Mouse (Mus musculus) intestine, embryonic 14.5 days (tissue): ENCODE data around the gene Kalrn. TPM values are rescaled to one million over a fixed set of nuclear protein-coding genes. Genes with fewer than 3 reads are reported as not detected.
A peak's percentile ranks its signal among the peaks of the same experiment; 100 is the strongest.

Experiments used
- ATAC-seq: fragments of 200-750 bp; cut with Nextera tagmentation; replicated peaks from 2 replicates; pipeline ENCODE4 v1.8.0; 2017; ENCODE audit warnings: low read depth, moderate number of reproducible peaks, moderate TSS enrichment, moderate library complexity; ENCODE audit not compliant: low FRiP score, low TSS enrichment
- DNase-seq: peaks from one replicate; pipeline ENCODE4 v3.0.0-alpha.2; 2018; ENCODE audit warnings: low spot score
- H3K27ac ChIP-seq: fragments of 300-500 bp; sonication (generic); 2 replicates; pipeline ENCODE4 v1.5.1; 2014; ENCODE audit warnings: low read depth, mild to moderate bottlenecking, control low read depth
- H3K27me3 ChIP-seq: fragments of 300-500 bp; sonication (generic); replicated peaks from 2 replicates; pipeline ENCODE4 v1.6.1; 2014; ENCODE audit warnings: low read length, control low read depth; ENCODE audit not compliant: control insufficient read depth, insufficient read depth
- H3K36me3 ChIP-seq: fragments of 300-500 bp; sonication (generic); 2 replicates; pipeline ENCODE4 v1.6.1; 2014; ENCODE audit warnings: low read length, control low read depth; ENCODE audit not compliant: control insufficient read depth, insufficient read depth
- H3K4me1 ChIP-seq: fragments of 300-500 bp; sonication (generic); replicated peaks from 2 replicates; pipeline ENCODE4 v1.6.1; 2014; ENCODE audit warnings: low read length, control low read depth, mixed read lengths; ENCODE audit not compliant: control insufficient read depth, insufficient read depth
- H3K4me2 ChIP-seq: fragments of 300-500 bp; sonication (generic); 2 replicates; pipeline ENCODE4 v1.6.1; 2014; ENCODE audit warnings: low read length
- H3K4me3 ChIP-seq: fragments of 300-500 bp; sonication (generic); 2 replicates; pipeline ENCODE4 v1.5.1; 2014; ENCODE audit warnings: low read depth, low read length, control low read depth, mixed read lengths
- H3K9ac ChIP-seq: fragments of 300-500 bp; sonication (generic); 2 replicates; pipeline ENCODE4 v1.6.1; 2014; ENCODE audit warnings: mild to moderate bottlenecking, low read length
- H3K9me3 ChIP-seq: fragments of 300-500 bp; sonication (generic); 2 replicates; pipeline ENCODE4 v1.6.1; 2016; ENCODE audit warnings: low read length, control low read depth; ENCODE audit not compliant: control insufficient read depth
- WGBS: fragments of 180-500 bp; shearing (Covaris S2); extraction: QIAGEN DNeasy Blood & Tissue Kit; methylation state at CpG from one replicate; pipeline ENCODE4 v1.1.7; 2014; 5-methylcytosine and 5-hydroxymethylcytosine counted together
- polyA plus RNA-seq: library from polyadenylated mRNA; unstranded; fragments of >200 nt; fragmentation: Nextera tagmentation; extraction: Ambion mirVana; gene quantifications from 2 replicates; pipeline ENCODE4 v1.2.1, GENCODE M21; 2014

The Kalrn gene
- polyA plus RNA-seq, 1 experiment from 2014 or later, result 20.1 TPM

- ATAC-seq, result peak; percentile 61
- H3K27ac ChIP-seq, result peak overlapping the region; percentile 61
- WGBS, result 42% methylated on average over 4 of the region's 4 CpGs
Measured at GRCm38 (mm10) chr16:34004128-34004578, 569.2 kb downstream of the Kalrn start.

GRCm38 (mm10) chr16:34003566-34004127 lies 569.7 kb downstream of the Kalrn start:
- peaks cover 4% of the 10 kb centered on the region; the same call in 1 of the 2 replicates for H3K36me3 ChIP-seq
- no peaks in the 10 kb centered on the region for H3K27me3 ChIP-seq
- H3K4me2 ChIP-seq, result no peak overlapping the region
- H3K4me3 ChIP-seq, result no peak overlapping the region
- WGBS, result 71% methylated on average over 10 of the region's 10 CpGs
- ATAC-seq, result no peak
- peaks cover 12% of the 10 kb centered on the region for H3K4me1 ChIP-seq
- DNase-seq, result no peak
- 0 out of 2 replicates have a peak overlapping the region, but pooled peaks have one; percentile 61 for H3K27ac ChIP-seq
- H3K9ac ChIP-seq, result no peak overlapping the region
- no peaks in the 10 kb centered on the region for H3K9me3 ChIP-seq

More at GRCm38 (mm10) chr16:34004128-34004578, 569.2 kb downstream of the Kalrn start:
- H3K27me3 ChIP-seq, result no peaks in the 10 kb centered on the region
- no peaks in the 10 kb centered on the region for H3K9me3 ChIP-seq
- peaks cover 7% of the 10 kb centered on the region; the same call in 1 of the 2 replicates for H3K36me3 ChIP-seq
- no peak overlapping the region for H3K9ac ChIP-seq
- H3K4me2 ChIP-seq, result no peak overlapping the region
- peak; percentile 62 for DNase-seq
- H3K4me1 ChIP-seq, result peaks cover 12% of the 10 kb centered on the region
- H3K4me3 ChIP-seq, result no peak overlapping the region

DNA sequence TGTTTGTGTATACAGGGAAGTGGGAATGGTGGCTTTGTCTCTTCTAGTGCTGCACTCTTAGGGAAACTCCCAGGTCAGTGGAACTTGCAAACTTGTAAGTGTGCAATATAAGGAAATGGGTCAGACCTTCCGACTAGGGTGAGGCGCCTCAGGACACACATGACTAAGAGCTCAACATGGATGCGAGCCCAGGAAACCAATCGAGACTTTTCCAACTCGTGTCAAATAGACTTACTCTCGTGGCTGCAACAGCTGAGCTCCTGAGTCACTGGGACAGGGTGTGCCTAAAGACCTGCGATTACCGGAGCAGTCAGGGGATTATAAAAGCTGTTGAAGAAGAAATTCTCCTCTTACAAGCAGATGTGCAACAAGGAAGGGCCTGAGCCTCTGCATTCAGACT lies 572.6 kb downstream of the Kalrn start:
- Histone ChIP-seq H3K27me3 (no peaks in the 10 kb centered on the region), H3K4me1 (peaks cover 12% of the 10 kb centered on the region), H3K4me2 (no peak overlapping the region), H3K9ac (no peak overlapping the region), H3K9me3 (no peaks in the 10 kb centered on the region), H3K36me3 (no peaks in the 10 kb centered on the region), H3K27ac (no peak overlapping the region), H3K4me3 (no peak overlapping the region)
- no peak for DNase-seq
- 71% methylated on average over 8 of the region's 8 CpGs for WGBS
- no peak for ATAC-seq

DNA sequence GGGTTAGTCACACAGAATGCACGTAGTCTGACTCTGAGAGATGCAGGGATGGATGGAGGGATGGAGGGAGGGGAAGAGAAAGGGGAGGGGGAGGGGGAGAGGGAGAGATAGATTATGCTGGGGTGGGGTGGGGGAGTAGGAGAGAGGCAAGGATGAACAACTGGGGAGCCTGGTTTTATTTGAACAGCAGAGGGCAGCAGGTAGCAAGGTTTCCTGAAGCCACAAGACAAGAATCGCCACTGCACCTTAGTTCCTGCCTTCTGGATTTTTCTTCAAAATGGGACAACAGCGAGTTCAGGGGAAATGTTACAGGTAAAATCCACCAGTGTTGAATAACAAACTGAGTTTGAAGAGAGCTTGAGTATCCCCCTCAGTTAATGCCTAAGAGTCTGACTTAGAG lies 573.9 kb downstream of the Kalrn start:
- Histone ChIP-seq H3K36me3 (no peaks in the 10 kb centered on the region), H3K4me2 (no peak overlapping the region), H3K9me3 (no peaks in the 10 kb centered on the region), H3K27me3 (no peaks in the 10 kb centered on the region), H3K4me3 (no peak overlapping the region), H3K27ac (no peak overlapping the region), H3K9ac (no peak overlapping the region), H3K4me1 (peaks cover 3% of the 10 kb centered on the region)
- DNase-seq (peak; percentile 69), ATAC-seq (no peak)
- WGBS, result 32% methylated on average over 3 of the region's 3 CpGs

DNA sequence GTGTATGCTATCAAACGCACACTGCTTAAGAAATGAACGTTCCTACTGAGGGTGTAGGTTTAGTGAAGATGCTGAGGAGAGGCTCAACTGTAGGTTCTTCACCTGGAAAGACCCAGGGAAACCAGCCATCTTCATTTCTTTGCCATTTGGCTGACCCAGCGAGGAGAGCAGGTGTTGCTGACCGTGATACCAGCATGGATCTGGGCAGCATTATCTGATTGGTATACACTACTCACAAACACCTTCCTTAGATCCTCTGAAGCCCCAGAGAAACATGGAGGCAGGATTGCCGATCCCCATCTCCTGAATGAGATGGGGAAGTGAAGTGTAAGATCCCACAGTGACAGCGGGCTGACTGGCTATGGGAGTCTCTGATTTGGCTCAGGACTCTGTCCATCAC lies 575.3 kb downstream of the Kalrn start:
- H3K36me3 ChIP-seq, result no peaks in the 10 kb centered on the region
- no peak overlapping the region for H3K27ac ChIP-seq
- H3K9me3 ChIP-seq, result no peaks in the 10 kb centered on the region
- H3K4me1 ChIP-seq, result no peaks in the 10 kb centered on the region
- H3K9ac ChIP-seq, result no peak overlapping the region
- no peak overlapping the region for H3K4me3 ChIP-seq
- DNase-seq (no peak), ATAC-seq (no peak)
- 88% methylated on average over 6 of the region's 6 CpGs for WGBS
- no peak overlapping the region for H3K4me2 ChIP-seq
- no peaks in the 10 kb centered on the region for H3K27me3 ChIP-seq

- H3K4me2 ChIP-seq, result no peak overlapping the region
- no peaks in the 10 kb centered on the region for H3K36me3 ChIP-seq
- no peak overlapping the region for H3K4me3 ChIP-seq
- WGBS, result 8% methylated on average over 5 of the region's 5 CpGs
- ATAC-seq, result no peak
- H3K27me3 ChIP-seq, result no peaks in the 10 kb centered on the region
- peak; percentile 79 for DNase-seq
- H3K9me3 ChIP-seq, result no peaks in the 10 kb centered on the region
- no peak overlapping the region for H3K27ac ChIP-seq
- H3K9ac ChIP-seq, result no peak overlapping the region
- H3K4me1 ChIP-seq, result no peaks in the 10 kb centered on the region
Measured at GRCm38 (mm10) chr16:33996030-33996429, 577.3 kb downstream of the Kalrn start.

- DNase-seq (no peak), ATAC-seq (no peak)
- Histone ChIP-seq H3K4me3 (no peak overlapping the region), H3K9me3 (no peaks in the 10 kb centered on the region), H3K4me2 (no peak overlapping the region), H3K36me3 (no peaks in the 10 kb centered on the region), H3K9ac (no peak overlapping the region), H3K4me1 (no peaks in the 10 kb centered on the region), H3K27ac (no peak overlapping the region), H3K27me3 (no peaks in the 10 kb centered on the region)
- WGBS, result 73% methylated on average over 3 of the region's 3 CpGs
Measured at GRCm38 (mm10) chr16:33995496-33995895, 577.8 kb downstream of the Kalrn start.

GRCm38 (mm10) chr16:33994321-33994720 lies 579.0 kb downstream of the Kalrn start:
- Histone ChIP-seq H3K4me3 (no peak overlapping the region), H3K27ac (no peak overlapping the region), H3K4me2 (no peak overlapping the region), H3K4me1 (no peaks in the 10 kb centered on the region), H3K9ac (no peak overlapping the region), H3K9me3 (no peaks in the 10 kb centered on the region), H3K36me3 (no peaks in the 10 kb centered on the region), H3K27me3 (no peaks in the 10 kb centered on the region)
- DNase-seq, result no peak
- 89% methylated on average over 6 of the region's 6 CpGs for WGBS
- ATAC-seq, result no peak

DNA sequence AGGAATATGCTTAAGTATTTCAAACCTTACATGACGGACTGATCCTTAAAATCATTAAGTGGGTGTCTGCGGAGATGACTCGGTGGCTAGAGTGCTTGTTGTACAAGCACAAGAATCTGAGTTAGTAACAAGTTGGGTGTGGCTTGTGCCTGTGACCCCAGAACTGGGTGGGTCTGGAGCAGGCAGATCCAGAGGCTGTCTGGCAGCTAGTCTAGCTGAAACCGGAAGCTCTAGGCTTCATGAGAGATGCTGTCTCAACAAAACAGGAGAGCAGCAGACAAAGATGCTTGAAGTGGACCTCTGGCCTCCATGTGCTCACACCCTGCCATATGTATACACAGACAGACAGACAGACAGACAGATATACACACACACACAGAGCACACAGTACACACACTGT lies 582.6 kb downstream of the Kalrn start:
- WGBS, result 72% methylated on average over 4 of the region's 4 CpGs

More for the DNA sequence above, 582.6 kb downstream of the Kalrn start:
- Histone ChIP-seq H3K27ac (no peak overlapping the region), H3K9ac (no peak overlapping the region), H3K4me3 (no peak overlapping the region), H3K4me1 (no peaks in the 10 kb centered on the region), H3K9me3 (no peaks in the 10 kb centered on the region), H3K4me2 (no peak overlapping the region), H3K27me3 (no peaks in the 10 kb centered on the region), H3K36me3 (no peaks in the 10 kb centered on the region)
- ATAC-seq (0 out of 2 replicates have a peak, but pooled peaks have one; percentile 22), DNase-seq (no peak)
